Comparison of ENCODE assay signal across 13 mouse cellular contexts in the genomic region with DNA sequence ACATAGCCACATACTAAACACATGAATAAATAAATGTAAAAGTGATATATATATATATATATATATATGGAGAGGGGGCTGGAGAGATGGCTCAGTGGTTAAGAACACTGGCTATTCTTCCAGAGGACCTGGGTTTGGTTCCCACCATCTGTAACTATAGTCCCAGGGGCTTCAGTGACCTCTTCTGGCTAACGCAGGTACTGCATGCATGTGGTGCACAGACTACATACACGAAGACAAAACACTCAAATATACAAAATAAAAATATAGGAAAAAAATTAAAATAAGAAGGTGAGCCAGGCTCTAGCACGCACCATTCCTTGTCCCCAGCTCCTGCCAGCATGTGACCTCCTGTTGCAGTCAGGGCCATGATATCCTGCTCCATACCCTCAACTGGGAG.
A peak's percentile ranks its signal among the peaks of the same experiment; 100 is the strongest.
DNase-seq lines count a peak whose midpoint lies in the region; ATAC-seq and TF ChIP-seq lines count a peak whose summit lies in the region.
"Had no signal": no experiment of that assay in that cellular context is flagged by ENCODE, and none has a peak within 500 bp of the region (broad histone marks: within the 10 kb centered on the region; RNA-seq: fewer than 3 reads in every experiment).

No protein-coding gene starts in this region.

- no peak for DNase-seq in kidney, postnatal 0 days (ENCODE audit: low spot score)
- DNase-seq in kidney, adult 11 months, result no peak
- DNase-seq in midbrain, postnatal 0 days (ENCODE audit: low spot score), result no peak
- DNase-seq in midbrain, embryonic 10.5 days (ENCODE audit: low spot score), result no peak
- no peak for DNase-seq in cerebellum, postnatal 25 days
- DNase-seq: adrenal gland, postnatal 25 days; heart, postnatal 10 days; right cerebral cortex, postnatal 25 days had no signal

- WGBS in kidney, postnatal 0 days, result 96% methylated on average over 3 of the region's 3 CpGs
- WGBS in midbrain, postnatal 0 days, result 98% methylated on average over 3 of the region's 3 CpGs
- 88% methylated on average over 3 of the region's 3 CpGs for WGBS in midbrain, embryonic 10.5 days
- 97% methylated on average over 3 of the region's 3 CpGs for WGBS in small intestine, adult 2 months

- no peak for ATAC-seq in kidney, postnatal 0 days (replicated peaks; ENCODE audit: low FRiP score, low read depth)
- no peak for ATAC-seq in midbrain, postnatal 0 days (ENCODE audit: low FRiP score)
- ATAC-seq: hindbrain, embryonic 16.5 days had no signal

- TF ChIP-seq EP300 in ES-Bruce4 (IDR thresholded peaks at IDR 0.05; ENCODE audit: insufficient read depth, low read depth, low read length), result no peak

- peak; percentile 28; the same call in 1 of the 2 replicates for TF ChIP-seq CTCF in kidney, postnatal 0 days (IDR thresholded peaks at IDR 0.05; ENCODE audit: low read depth)
- peak; percentile 35; the same call in 1 of the 2 replicates for TF ChIP-seq CTCF in midbrain, postnatal 0 days (IDR thresholded peaks at IDR 0.05)
- TF ChIP-seq CTCF in ES-Bruce4 (IDR thresholded peaks at IDR 0.05; ENCODE audit: low read depth, low read length), result peak; percentile 15
- TF ChIP-seq CTCF in small intestine, adult 2 months (IDR thresholded peaks at IDR 0.05; ENCODE audit: extremely low read depth, insufficient read length, insufficient replicate concordance, low read depth, low read length), result 0 out of 2 replicates have a peak, but pooled peaks have one; percentile 9

- peaks cover 35% of the 10 kb centered on the region for H3K36me3 ChIP-seq in kidney, postnatal 0 days (ENCODE audit: insufficient read depth, low read length)
- peaks cover 61% of the 10 kb centered on the region for H3K36me3 ChIP-seq in midbrain, postnatal 0 days (ENCODE audit: insufficient read depth, low read length)
- H3K36me3 ChIP-seq in midbrain, embryonic 10.5 days, result peaks cover 65% of the 10 kb centered on the region
- peaks cover 26% of the 10 kb centered on the region for H3K36me3 ChIP-seq in ES-Bruce4 (ENCODE audit: control insufficient read depth, insufficient read depth, low read length, poor library complexity, severe bottlenecking)
- H3K36me3 ChIP-seq in small intestine, adult 2 months (ENCODE audit: control insufficient read depth, insufficient read depth, low read length), result peaks cover 45% of the 10 kb centered on the region

- H3K27ac ChIP-seq in kidney, postnatal 0 days, result no peak overlapping the region
- H3K27ac ChIP-seq in midbrain, postnatal 0 days (ENCODE audit: low read depth, low read length), result no peak overlapping the region
- no peak overlapping the region for H3K27ac ChIP-seq in midbrain, embryonic 10.5 days (replicated peaks)
- H3K27ac ChIP-seq in ES-Bruce4 (ENCODE audit: insufficient read depth, low read length), result no peak overlapping the region
- no peak overlapping the region for H3K27ac ChIP-seq in small intestine, adult 2 months (ENCODE audit: insufficient read depth, low read depth, low read length)
- H3K27ac ChIP-seq: kidney, embryonic 15.5 days; liver, embryonic 15.5 days had no signal

- no peak for TF ChIP-seq POLR2A in ES-Bruce4 (IDR thresholded peaks at IDR 0.05; ENCODE audit: insufficient read depth, low read length)
- no peak for TF ChIP-seq POLR2A in small intestine, adult 2 months (IDR thresholded peaks at IDR 0.05; ENCODE audit: low read depth, low read length)

- H3K27me3 ChIP-seq in kidney, postnatal 0 days (ENCODE audit: insufficient read depth, low read length), result no peaks in the 10 kb centered on the region
- H3K27me3 ChIP-seq in midbrain, postnatal 0 days (ENCODE audit: insufficient read depth, low read length), result no peaks in the 10 kb centered on the region
- H3K27me3 ChIP-seq in midbrain, embryonic 10.5 days (ENCODE audit: low read depth, poor library complexity, severe bottlenecking), result no peaks in the 10 kb centered on the region
- no peaks in the 10 kb centered on the region for H3K27me3 ChIP-seq in ES-Bruce4 (ENCODE audit: control insufficient read depth, insufficient read depth, low read length, poor library complexity, severe bottlenecking)
- H3K27me3 ChIP-seq in small intestine, adult 2 months (ENCODE audit: control insufficient read depth, insufficient read depth, low read length), result no peaks in the 10 kb centered on the region
- H3K27me3 ChIP-seq: kidney, embryonic 15.5 days; liver, embryonic 15.5 days had no signal

- H3K9me3 ChIP-seq in kidney, postnatal 0 days (replicated peaks; ENCODE audit: low read length), result no peaks in the 10 kb centered on the region
- no peaks in the 10 kb centered on the region for H3K9me3 ChIP-seq in midbrain, postnatal 0 days (ENCODE audit: low read length)
- H3K9me3 ChIP-seq in midbrain, embryonic 10.5 days (replicated peaks), result no peaks in the 10 kb centered on the region
- H3K9me3 ChIP-seq in ES-Bruce4 (replicated peaks; ENCODE audit: control insufficient read depth, insufficient read depth, low read length, poor library complexity, severe bottlenecking), result no peaks in the 10 kb centered on the region
- H3K9me3 ChIP-seq: kidney, embryonic 15.5 days; liver, embryonic 15.5 days had no signal

- H3K9ac ChIP-seq in kidney, postnatal 0 days (ENCODE audit: low read depth, low read length), result no peak overlapping the region
- H3K9ac ChIP-seq in midbrain, postnatal 0 days (replicated peaks; ENCODE audit: low read length, poor library complexity, severe bottlenecking), result no peak overlapping the region
- no peak overlapping the region for H3K9ac ChIP-seq in ES-Bruce4 (ENCODE audit: low read depth, poor library complexity, severe bottlenecking)
- H3K9ac ChIP-seq: kidney, embryonic 15.5 days; liver, embryonic 15.5 days had no signal

- H3K4me3 ChIP-seq in kidney, postnatal 0 days (replicated peaks; ENCODE audit: low read depth, low read length), result no peak overlapping the region
- no peak overlapping the region for H3K4me3 ChIP-seq in midbrain, postnatal 0 days (ENCODE audit: low read depth, low read length)
- H3K4me3 ChIP-seq in midbrain, embryonic 10.5 days, result no peak overlapping the region
- H3K4me3 ChIP-seq in ES-Bruce4 (ENCODE audit: low read depth, low read length), result no peak overlapping the region
- no peak overlapping the region for H3K4me3 ChIP-seq in small intestine, adult 2 months (ENCODE audit: low read depth, low read length)
- H3K4me3 ChIP-seq: kidney, embryonic 15.5 days; liver, embryonic 15.5 days had no signal

- no peak overlapping the region for H3K4me2 ChIP-seq in kidney, postnatal 0 days (ENCODE audit: low read length)
- H3K4me2 ChIP-seq in midbrain, postnatal 0 days (ENCODE audit: low read depth, low read length, poor library complexity, severe bottlenecking), result no peak overlapping the region
- H3K4me2 ChIP-seq: kidney, embryonic 15.5 days; liver, embryonic 15.5 days had no signal

- no peaks in the 10 kb centered on the region for H3K4me1 ChIP-seq in kidney, postnatal 0 days (replicated peaks; ENCODE audit: insufficient read depth, low read length)
- H3K4me1 ChIP-seq in midbrain, postnatal 0 days (ENCODE audit: insufficient read depth, low read length), result no peaks in the 10 kb centered on the region
- no peaks in the 10 kb centered on the region for H3K4me1 ChIP-seq in midbrain, embryonic 10.5 days
- H3K4me1 ChIP-seq in ES-Bruce4 (ENCODE audit: control insufficient read depth, insufficient read depth, low read length), result peaks cover 5% of the 10 kb centered on the region
- H3K4me1 ChIP-seq in small intestine, adult 2 months (ENCODE audit: control insufficient read depth, insufficient read depth, insufficient read length, low read length), result no peaks in the 10 kb centered on the region
- H3K4me1 ChIP-seq: kidney, embryonic 15.5 days had no signal
